Mouse (Mus musculus): ENCODE results near the gene Kctd5. TPM values are rescaled to one million over a fixed set of nuclear protein-coding genes. Genes with fewer than 3 reads are reported as not detected.

The Kctd5 gene
- total and polyA plus RNA-seq, 3 experiments = 16.7 to 17.3 (median 16.9) TPM

- TF ChIP-seq CTCF (IDR thresholded peaks at IDR 0.05; ENCODE audit: low read depth, low read length) (no peak), POLR2AphosphoS5 (IDR thresholded peaks at IDR 0.05; ENCODE audit: insufficient replicate concordance, low read depth, low read length) (no peak), GATA2 (IDR thresholded peaks at IDR 0.05; ENCODE audit: borderline replicate concordance, low read depth, low read length) (no peak), TAL1 (conservative IDR thresholded peaks at IDR 0.05; ENCODE audit: low read depth, low read length) (no peak), GATA1 (IDR thresholded peaks at IDR 0.05; ENCODE audit: borderline replicate concordance, low read length) (no peak)
- Histone ChIP-seq H3K4me3 (ENCODE audit: low read depth, low read length) (no peak overlapping the region), H3K36me3 (replicated peaks) (peaks cover 54% of the 10 kb centered on the region)
Measured at GRCm38 (mm10) chr17:24046026-24046425, 27.3 kb downstream of the Kctd5 start.

DNA sequence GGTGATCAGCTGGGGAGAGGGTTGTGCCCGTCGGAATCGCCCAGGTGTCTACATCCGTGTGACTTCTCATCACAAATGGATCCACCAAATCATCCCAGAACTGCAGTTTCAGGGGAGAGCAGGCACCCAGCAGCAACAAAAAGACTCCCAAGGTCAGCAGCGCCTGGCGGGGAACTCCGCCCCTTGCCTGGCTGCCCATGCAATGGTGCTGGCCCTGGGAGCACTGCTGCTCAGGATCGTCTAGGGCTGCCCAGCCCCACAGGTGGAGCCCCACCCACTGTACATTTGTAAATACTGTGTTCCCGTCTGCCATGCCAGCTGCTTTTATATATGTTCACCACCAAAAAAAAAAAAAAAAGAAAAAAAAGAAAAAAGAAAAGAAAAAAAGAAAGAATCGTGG lies 27.7 kb downstream of the Kctd5 start:
- Histone ChIP-seq H3K9me3 (replicated peaks) (no peaks in the 10 kb centered on the region), H3K36me3 (replicated peaks) (peaks cover 49% of the 10 kb centered on the region), H3K27me3 (ENCODE audit: insufficient read depth, low read length) (no peaks in the 10 kb centered on the region), H3K4me1 (ENCODE audit: insufficient read depth, low read depth, low read length) (no peaks in the 10 kb centered on the region), H3K4me3 (ENCODE audit: low read depth, low read length) (no peak overlapping the region)
- ATAC-seq (ENCODE audit: extremely low read depth, insufficient number of reproducible peaks, low FRiP score, poor library complexity, severe bottlenecking) (no peak), DNase-seq (ENCODE audit: low spot score) (no peak)
- TF ChIP-seq CTCF (IDR thresholded peaks at IDR 0.05; ENCODE audit: low read depth, low read length) (no peak), GATA1 (IDR thresholded peaks at IDR 0.05; ENCODE audit: borderline replicate concordance, low read length) (no peak), TAL1 (conservative IDR thresholded peaks at IDR 0.05; ENCODE audit: low read depth, low read length) (no peak)

More at GRCm38 (mm10) chr17:24046026-24046425, 27.3 kb downstream of the Kctd5 start:
- ATAC-seq (ENCODE audit: extremely low read depth, insufficient number of reproducible peaks, low FRiP score, poor library complexity, severe bottlenecking) (no peak), DNase-seq (ENCODE audit: low spot score) (no peak)
- Histone ChIP-seq H3K4me1 (ENCODE audit: insufficient read depth, low read depth, low read length) (no peaks in the 10 kb centered on the region), H3K27me3 (ENCODE audit: insufficient read depth, low read length) (no peaks in the 10 kb centered on the region), H3K9me3 (replicated peaks) (no peaks in the 10 kb centered on the region)

- H3K4me3 ChIP-seq (ENCODE audit: low read depth, low read length) = no peak overlapping the region
- TF ChIP-seq TAL1 (conservative IDR thresholded peaks at IDR 0.05; ENCODE audit: low read depth, low read length) (no peak), GATA2 (IDR thresholded peaks at IDR 0.05; ENCODE audit: borderline replicate concordance, low read depth, low read length) (no peak), CTCF (IDR thresholded peaks at IDR 0.05; ENCODE audit: low read depth, low read length) (no peak)
- peaks cover 39% of the 10 kb centered on the region for H3K36me3 ChIP-seq (replicated peaks)
Measured at GRCm38 (mm10) chr17:24044482-24044881, 28.8 kb downstream of the Kctd5 start.

DNA sequence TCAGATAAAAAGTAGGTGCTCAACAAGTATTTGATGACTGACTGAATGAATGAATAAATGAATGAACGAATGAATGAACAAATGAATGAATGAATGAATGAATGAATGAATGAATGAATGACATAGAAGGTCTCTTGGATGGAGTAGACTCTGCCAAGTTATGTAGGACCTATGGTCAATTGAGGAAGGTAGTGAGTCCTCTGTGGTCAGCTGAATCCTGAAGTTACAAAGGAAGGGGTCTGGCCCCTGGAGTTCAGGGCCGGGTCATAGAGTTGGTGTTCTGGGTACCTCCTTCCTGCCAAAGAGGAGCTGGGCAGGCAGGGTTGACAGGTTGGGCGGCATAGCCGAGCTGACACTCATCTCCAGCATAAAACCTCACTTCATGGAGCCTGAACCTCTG lies 35.4 kb downstream of the Kctd5 start, which contains the start of gene Prss27:
TSS of gene Prss27 (plus strand) at position 301 of the 400 bp plus-strand sequence.
- Histone ChIP-seq H3K4me1 (ENCODE audit: insufficient read depth, low read depth, low read length) (no peaks in the 10 kb centered on the region), H3K27me3 (ENCODE audit: insufficient read depth, low read length) (peaks cover 16% of the 10 kb centered on the region), H3K9me3 (replicated peaks) (no peaks in the 10 kb centered on the region), H3K36me3 (replicated peaks) (no peaks in the 10 kb centered on the region), H3K4me3 (ENCODE audit: low read depth, low read length) (no peak within 1 kb of the TSS)
- no peak for ATAC-seq (ENCODE audit: extremely low read depth, insufficient number of reproducible peaks, low FRiP score, poor library complexity, severe bottlenecking)
- DNase-seq (ENCODE audit: low spot score) = no peak
- TF ChIP-seq GATA1 (IDR thresholded peaks at IDR 0.05; ENCODE audit: borderline replicate concordance, low read length) (no peak), CTCF (IDR thresholded peaks at IDR 0.05; ENCODE audit: low read depth, low read length) (no peak), TAL1 (conservative IDR thresholded peaks at IDR 0.05; ENCODE audit: low read depth, low read length) (no peak)

More at GRCm38 (mm10) chr17:24044482-24044881, 28.8 kb downstream of the Kctd5 start:
- ATAC-seq (ENCODE audit: extremely low read depth, insufficient number of reproducible peaks, low FRiP score, poor library complexity, severe bottlenecking) (no peak), DNase-seq (ENCODE audit: low spot score) (no peak)
- H3K27me3 ChIP-seq (ENCODE audit: insufficient read depth, low read length) = no peaks in the 10 kb centered on the region
- H3K9me3 ChIP-seq (replicated peaks) = no peaks in the 10 kb centered on the region
- no peaks in the 10 kb centered on the region for H3K4me1 ChIP-seq (ENCODE audit: insufficient read depth, low read depth, low read length)

DNA sequence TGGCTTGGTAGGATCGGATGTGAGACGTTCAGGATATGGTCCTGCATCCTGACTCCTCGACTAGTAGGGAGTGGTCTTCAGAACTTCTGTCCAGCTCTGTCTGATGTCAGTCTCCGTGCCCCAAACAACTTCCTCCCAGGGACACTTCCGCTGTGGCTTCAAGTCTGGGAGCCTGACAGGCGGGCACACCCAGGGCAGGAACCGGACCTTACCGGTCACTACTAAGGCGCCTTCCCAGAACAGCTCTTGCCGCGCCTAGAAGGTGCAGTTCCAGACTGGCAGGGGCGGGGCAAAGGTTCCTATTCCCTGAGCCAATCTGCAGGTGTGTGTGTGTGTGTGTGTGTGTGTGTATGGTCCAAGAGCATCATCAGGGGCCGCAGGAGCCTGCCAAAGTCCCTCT lies 35.9 kb downstream of the Kctd5 start:
- peaks cover 16% of the 10 kb centered on the region for H3K27me3 ChIP-seq (ENCODE audit: insufficient read depth, low read length)
- TF ChIP-seq CTCF (IDR thresholded peaks at IDR 0.05; ENCODE audit: low read depth, low read length) (no peak), GATA2 (IDR thresholded peaks at IDR 0.05; ENCODE audit: borderline replicate concordance, low read depth, low read length) (no peak), POLR2AphosphoS5 (IDR thresholded peaks at IDR 0.05; ENCODE audit: insufficient replicate concordance, low read depth, low read length) (no peak), GATA1 (IDR thresholded peaks at IDR 0.05; ENCODE audit: borderline replicate concordance, low read length) (no peak), TAL1 (conservative IDR thresholded peaks at IDR 0.05; ENCODE audit: low read depth, low read length) (no peak)
- no peak overlapping the region for H3K4me3 ChIP-seq (ENCODE audit: low read depth, low read length)
- no peaks in the 10 kb centered on the region for H3K36me3 ChIP-seq (replicated peaks)
- H3K4me1 ChIP-seq (ENCODE audit: insufficient read depth, low read depth, low read length) = no peaks in the 10 kb centered on the region
- DNase-seq (ENCODE audit: low spot score) = no peak
- no peak for ATAC-seq (ENCODE audit: extremely low read depth, insufficient number of reproducible peaks, low FRiP score, poor library complexity, severe bottlenecking)
- H3K9me3 ChIP-seq (replicated peaks) = no peaks in the 10 kb centered on the region

DNA sequence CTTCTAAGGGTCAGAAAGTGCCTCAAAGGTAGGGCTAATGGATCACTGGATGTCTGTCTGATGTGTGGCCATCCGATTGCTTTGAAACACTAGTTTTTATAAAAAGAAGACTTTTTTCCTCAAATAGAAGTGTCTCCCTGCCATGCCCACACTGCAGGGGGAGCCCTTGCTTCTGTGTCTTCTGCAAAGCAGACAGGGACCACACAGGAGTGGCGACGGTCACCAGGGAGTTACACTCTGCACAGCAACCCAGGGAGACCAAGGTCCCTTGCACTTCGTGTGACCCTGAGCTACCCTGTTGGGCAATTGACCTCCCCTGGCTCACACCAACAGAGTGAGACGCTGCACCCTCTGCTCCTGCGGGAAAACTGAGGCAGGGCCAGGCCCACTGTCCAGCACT lies 36.3 kb downstream of the Kctd5 start:
- no peak for DNase-seq (ENCODE audit: low spot score)
- no peak for ATAC-seq (ENCODE audit: extremely low read depth, insufficient number of reproducible peaks, low FRiP score, poor library complexity, severe bottlenecking)
- TF ChIP-seq POLR2AphosphoS5 (IDR thresholded peaks at IDR 0.05; ENCODE audit: insufficient replicate concordance, low read depth, low read length) = no peak
- no peak for TF ChIP-seq TAL1 (conservative IDR thresholded peaks at IDR 0.05; ENCODE audit: low read depth, low read length)
- TF ChIP-seq GATA2 (IDR thresholded peaks at IDR 0.05; ENCODE audit: borderline replicate concordance, low read depth, low read length) = no peak
- no peak for TF ChIP-seq GATA1 (IDR thresholded peaks at IDR 0.05; ENCODE audit: borderline replicate concordance, low read length)
- no peak for TF ChIP-seq CTCF (IDR thresholded peaks at IDR 0.05; ENCODE audit: low read depth, low read length)
- Histone ChIP-seq H3K9me3 (replicated peaks) (no peaks in the 10 kb centered on the region), H3K4me1 (ENCODE audit: insufficient read depth, low read depth, low read length) (no peaks in the 10 kb centered on the region), H3K4me3 (ENCODE audit: low read depth, low read length) (no peak overlapping the region), H3K36me3 (replicated peaks) (no peaks in the 10 kb centered on the region), H3K27me3 (ENCODE audit: insufficient read depth, low read length) (peaks cover 19% of the 10 kb centered on the region)

GRCm38 (mm10) chr17:24035087-24035486 lies 38.2 kb downstream of the Kctd5 start:
- H3K9me3 ChIP-seq (replicated peaks) = no peaks in the 10 kb centered on the region
- no peak for ATAC-seq (ENCODE audit: extremely low read depth, insufficient number of reproducible peaks, low FRiP score, poor library complexity, severe bottlenecking)
- no peaks in the 10 kb centered on the region for H3K36me3 ChIP-seq (replicated peaks)
- DNase-seq (ENCODE audit: low spot score) = no peak
- no peak for TF ChIP-seq POLR2AphosphoS5 (IDR thresholded peaks at IDR 0.05; ENCODE audit: insufficient replicate concordance, low read depth, low read length)
- no peak for TF ChIP-seq TAL1 (conservative IDR thresholded peaks at IDR 0.05; ENCODE audit: low read depth, low read length)
- no peak overlapping the region for H3K4me3 ChIP-seq (ENCODE audit: low read depth, low read length)
- H3K27me3 ChIP-seq (ENCODE audit: insufficient read depth, low read length) = peaks cover 21% of the 10 kb centered on the region
- H3K4me1 ChIP-seq (ENCODE audit: insufficient read depth, low read depth, low read length) = no peaks in the 10 kb centered on the region
